Mouse (Mus musculus) small intestine, adult 2 months (tissue): Measurements from ENCODE around the gene Galr3.

ENCODE experiments used
- CTCF ChIP-seq: fragments of 200-500 bp; IDR thresholded peaks from 2 replicates; pipeline ENCODE4 v1.5.1; 2012; ENCODE audit warnings: low read depth, mild to moderate bottlenecking, control low read depth, inconsistent platforms, low read length, moderate library complexity, mixed read lengths; ENCODE audit not compliant: insufficient replicate concordance, insufficient read length; ENCODE audit errors: extremely low read depth
- POLR2A ChIP-seq: fragments of 200-500 bp; IDR thresholded peaks from 2 replicates; pipeline ENCODE4 v1.6.1; 2012; ENCODE audit warnings: low read depth, mild to moderate bottlenecking, control low read depth, inconsistent platforms, low read length, moderate library complexity

DNA sequence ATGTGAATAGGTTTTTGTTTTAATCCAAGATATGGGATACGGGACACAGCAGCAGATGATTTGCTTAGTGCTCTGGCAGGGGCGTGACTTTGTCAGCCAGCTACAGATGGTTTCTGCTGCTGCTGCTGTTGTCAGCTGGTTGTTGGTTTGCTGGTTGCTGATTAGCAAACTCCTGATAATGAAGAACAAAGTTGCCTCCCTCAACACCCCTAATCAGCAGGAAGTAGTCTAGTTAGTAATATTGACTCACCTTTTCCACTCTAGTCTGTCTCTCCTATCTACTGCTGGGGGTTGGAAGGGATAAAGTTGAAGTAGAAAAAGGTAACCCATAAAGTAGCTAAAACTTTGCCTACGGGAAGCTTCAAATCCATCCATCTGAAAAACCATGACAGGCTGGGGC lies 25.9 kb downstream of the Galr3 start:
- TF ChIP-seq CTCF (no peak), POLR2A (no peak)
